15 mouse cellular contexts compared by ENCODE assay signal in the genomic region with DNA sequence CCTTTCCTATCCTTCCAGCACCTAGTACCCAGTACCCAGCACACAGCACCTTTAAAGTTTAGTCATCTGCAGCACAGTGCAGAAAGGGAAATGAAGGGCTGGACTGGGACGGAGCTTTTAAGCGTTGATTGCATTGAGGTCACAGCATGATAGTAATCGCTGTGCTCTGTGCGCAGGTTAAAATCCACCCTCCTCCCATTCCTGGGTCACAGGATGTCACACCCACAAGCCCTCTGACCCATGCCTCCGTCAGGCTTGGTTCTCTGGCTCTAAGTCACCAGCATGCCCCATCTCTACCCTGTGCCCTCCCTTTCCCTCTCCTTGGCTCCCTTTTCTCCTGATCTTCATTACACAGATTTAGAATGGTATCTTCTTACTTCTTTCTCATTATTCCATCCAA.
"Had no signal": no experiment of that assay in that cellular context is flagged by ENCODE, and none has a peak within 500 bp of the region (broad histone marks: within the 10 kb centered on the region; RNA-seq: fewer than 3 reads in every experiment).

No protein-coding gene starts in this region.

- H3K36me3 ChIP-seq: limb, embryonic 12.5 days; liver, embryonic 13.5 days; lung, embryonic 15.5 days had no signal

- H3K4me1 ChIP-seq: megakaryocyte, embryonic 14.5 days had no signal

- DNase-seq: kidney, adult 11 months; kidney, adult 9 months; kidney, postnatal 36 days; layer of hippocampus, adult 9-11 months; layer of hippocampus, postnatal 36 days; liver, embryonic 13.5 days; lung, postnatal 14 days; right cerebral cortex, postnatal 14 days; thymus, postnatal 36 days had no signal

- H3K27me3 ChIP-seq: lung, embryonic 15.5 days; midbrain, embryonic 12.5 days had no signal

- H3K4me3 ChIP-seq: limb, embryonic 12.5 days; liver, embryonic 13.5 days; lung, embryonic 15.5 days; megakaryocyte, embryonic 14.5 days; midbrain, embryonic 12.5 days had no signal

- H3K27ac ChIP-seq: kidney, postnatal 0 days; limb, embryonic 12.5 days; liver, embryonic 13.5 days; lung, embryonic 15.5 days; macrophage had no signal

- H3K9ac ChIP-seq: limb, embryonic 12.5 days; liver, embryonic 13.5 days; lung, embryonic 15.5 days; midbrain, embryonic 12.5 days had no signal

- H3K9me3 ChIP-seq: liver, embryonic 13.5 days; lung, embryonic 15.5 days; megakaryocyte, embryonic 14.5 days; midbrain, embryonic 12.5 days had no signal

- H3K4me2 ChIP-seq: limb, embryonic 12.5 days; liver, embryonic 13.5 days; lung, embryonic 15.5 days; midbrain, embryonic 12.5 days had no signal
